Mouse (Mus musculus) thymus, adult 2 months (tissue): Measurements from ENCODE around the gene Pten. TPM values are rescaled to one million over a fixed set of nuclear protein-coding genes. Genes with fewer than 3 reads are reported as not detected.

Experiments used
- DNase-seq: peaks from one replicate; pipeline ENCODE4 v3.0.0; 2021
- H3K27ac ChIP-seq: fragments of 200-500 bp; 2 replicates; pipeline ENCODE4 v1.5.1; 2012; ENCODE audit warnings: low read length, control low read depth; ENCODE audit not compliant: control insufficient read depth, insufficient read depth
- H3K27me3 ChIP-seq: fragments of 200-500 bp; 2 replicates; pipeline ENCODE4 v1.6.1; 2012; ENCODE audit warnings: mild to moderate bottlenecking, low read length, moderate library complexity, mixed read lengths; ENCODE audit not compliant: control insufficient read depth, insufficient read depth
- H3K36me3 ChIP-seq: fragments of 200-500 bp; 2 replicates; pipeline ENCODE4 v1.6.1; 2012; ENCODE audit warnings: mild to moderate bottlenecking, low read length, moderate library complexity; ENCODE audit not compliant: control insufficient read depth, insufficient read depth
- H3K4me1 ChIP-seq: fragments of 200-500 bp; replicated peaks from 2 replicates; pipeline ENCODE4 v1.6.1; 2012; ENCODE audit warnings: low read length; ENCODE audit not compliant: control insufficient read depth, insufficient read depth
- H3K4me3 ChIP-seq: fragments of 200-500 bp; 2 replicates; pipeline ENCODE4 v1.5.1; 2012; ENCODE audit warnings: mild to moderate bottlenecking, low read length, control low read depth, moderate library complexity; ENCODE audit not compliant: control insufficient read depth, insufficient read depth
- CTCF ChIP-seq: fragments of 200-500 bp; IDR thresholded peaks from 2 replicates; pipeline ENCODE4 v1.5.1; 2012; ENCODE audit warnings: mild to moderate bottlenecking, control low read depth, low read length, moderate library complexity, borderline replicate concordance; ENCODE audit not compliant: control insufficient read depth, poor library complexity, insufficient read depth; ENCODE audit errors: extremely low read depth
- POLR2A ChIP-seq: fragments of 200-500 bp; IDR thresholded peaks from 2 replicates; pipeline ENCODE4 v1.6.1; 2012; ENCODE audit warnings: mild to moderate bottlenecking, low read length, control low read depth, moderate library complexity; ENCODE audit not compliant: control insufficient read depth, poor library complexity, insufficient read depth; ENCODE audit errors: extremely low read depth
- WGBS: fragments of 180-500 bp; shearing (Covaris S2); methylation state at CpG from one replicate; pipeline ENCODE4 v1.1.7; 2018; 5-methylcytosine and 5-hydroxymethylcytosine counted together
- polyA plus RNA-seq: library from polyadenylated mRNA; depleted of rRNA; stranded (reverse); fragments of >200 nt; gene quantifications from 2 replicates; pipeline ENCODE4 v1.2.3, GENCODE M21; 2012

Gene Pten
- polyA plus RNA-seq, 1 experiment: 37.0 TPM

DNA sequence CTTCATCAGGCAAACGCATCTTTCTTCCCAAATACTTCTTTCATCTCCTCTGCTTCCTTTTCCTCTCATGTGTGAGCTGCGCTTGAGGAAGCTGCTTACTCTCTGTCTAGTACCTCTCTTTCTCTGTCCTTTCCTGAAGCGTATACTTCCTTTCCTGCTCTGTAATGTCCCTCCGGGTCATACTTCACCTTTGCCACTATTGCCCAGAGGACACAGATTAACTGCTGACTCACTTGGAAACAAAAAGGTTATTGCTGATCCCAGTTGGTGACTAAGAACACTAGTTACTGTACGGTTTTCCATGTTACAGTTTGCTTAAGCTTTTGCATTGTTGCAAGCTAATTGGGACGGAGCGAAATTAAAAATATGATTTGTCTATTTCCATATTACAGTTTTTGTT lies 19.5 kb upstream of the Pten start:
- no peak for DNase-seq
- H3K4me3 ChIP-seq: no peak overlapping the region
- H3K4me1 ChIP-seq: peaks cover 12% of the 10 kb centered on the region
- 64% methylated on average over 7 of the region's 7 CpGs for WGBS
- no peaks in the 10 kb centered on the region for H3K27me3 ChIP-seq
- H3K27ac ChIP-seq: no peak overlapping the region
- no peaks in the 10 kb centered on the region for H3K36me3 ChIP-seq
- TF ChIP-seq POLR2A: no peak
- TF ChIP-seq CTCF: no peak

DNA sequence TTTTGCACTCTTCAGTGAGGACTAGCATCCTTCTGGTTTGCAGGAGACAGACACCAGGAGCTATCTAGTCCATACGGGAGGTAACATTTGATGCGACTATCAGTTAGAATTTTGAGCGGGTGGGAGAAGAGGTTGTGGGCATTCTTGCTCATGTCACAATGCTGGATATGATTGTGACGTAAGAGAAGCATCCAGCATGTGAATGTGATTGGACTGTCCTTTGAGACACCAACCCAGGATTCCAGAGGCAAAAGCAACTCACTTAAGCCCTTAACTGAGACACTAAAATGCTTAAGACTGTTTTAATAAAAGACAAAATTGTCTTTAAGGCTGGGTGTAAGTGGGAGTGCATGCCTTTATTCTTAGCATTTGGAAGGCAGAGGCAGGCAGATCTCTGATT lies 17.6 kb upstream of the Pten start, which contains the start of gene Atad1:
Atad1 (minus strand) TSS at position 101 of the 400 bp plus-strand sequence.
- H3K36me3 ChIP-seq: no peaks in the 10 kb centered on the region
- WGBS: 96% methylated on average over 4 of the region's 4 CpGs
- H3K27me3 ChIP-seq: no peaks in the 10 kb centered on the region
- DNase-seq: no peak
- H3K4me3 ChIP-seq: no peak within 1 kb of the TSS
- H3K27ac ChIP-seq: peak within 1 kb of the TSS; percentile 83
- peaks cover 12% of the 10 kb centered on the region for H3K4me1 ChIP-seq
- TF ChIP-seq CTCF: no peak
- no peak for TF ChIP-seq POLR2A

DNA sequence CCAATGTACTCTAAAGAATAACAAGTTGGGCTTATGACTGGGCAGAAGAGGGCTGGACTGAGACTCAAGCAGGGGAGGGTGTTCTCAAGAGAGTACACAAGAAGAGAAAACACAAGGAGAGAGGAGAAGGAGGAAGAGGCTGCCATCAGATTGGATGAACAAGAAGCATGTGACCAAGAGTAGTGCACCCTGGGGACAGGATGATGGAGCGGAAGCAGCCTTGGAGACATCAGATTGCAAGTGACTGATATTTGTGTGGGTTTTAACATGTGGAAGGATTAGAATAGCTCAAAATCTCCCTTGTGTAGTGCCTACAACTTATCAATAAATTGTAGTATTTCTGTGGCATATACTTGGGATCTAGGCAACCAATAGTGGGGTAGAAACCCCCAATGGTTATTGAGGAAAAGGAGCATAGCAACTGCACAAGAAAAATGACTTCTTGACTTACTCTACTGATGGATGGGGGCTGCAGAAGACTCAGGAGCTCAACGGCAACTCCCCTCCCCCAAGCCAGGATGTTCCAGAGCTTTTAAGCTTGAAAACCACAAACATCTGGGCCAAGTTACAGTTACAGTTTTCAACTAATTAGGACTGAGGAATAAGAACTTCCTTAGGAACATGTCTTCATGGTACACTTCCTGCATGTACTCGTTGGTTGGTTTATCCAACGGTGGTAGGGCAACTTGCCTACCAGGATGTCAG lies 16.5 kb upstream of the Pten start:
- DNase-seq: peak; percentile 65
- TF ChIP-seq CTCF (no peak), POLR2A (no peak)
- WGBS: 9% methylated on average over 4 of the region's 4 CpGs
- Histone ChIP-seq H3K36me3 (no peaks in the 10 kb centered on the region), H3K4me3 (no peak overlapping the region), H3K27ac (peak overlapping the region; percentile 84), H3K4me1 (peaks cover 12% of the 10 kb centered on the region), H3K27me3 (no peaks in the 10 kb centered on the region)

GRCm38 (mm10) chr19:32749425-32749824 lies 7.9 kb upstream of the Pten start:
- peak; percentile 76 for DNase-seq
- peak overlapping the region; percentile 66 for H3K27ac ChIP-seq
- TF ChIP-seq POLR2A (no peak), CTCF (0 out of 2 replicates have a peak, but pooled peaks have one; percentile 33)
- 11% methylated on average over 6 of the region's 6 CpGs for WGBS
- no peaks in the 10 kb centered on the region for H3K36me3 ChIP-seq
- H3K4me3 ChIP-seq: no peak overlapping the region
- H3K4me1 ChIP-seq: peaks cover 2% of the 10 kb centered on the region
- no peaks in the 10 kb centered on the region for H3K27me3 ChIP-seq

- 96% methylated on average over 6 of the region's 6 CpGs for WGBS
- no peaks in the 10 kb centered on the region for H3K27me3 ChIP-seq
- H3K4me3 ChIP-seq: no peak overlapping the region
- peaks cover 9% of the 10 kb centered on the region for H3K4me1 ChIP-seq
- TF ChIP-seq POLR2A: no peak
- TF ChIP-seq CTCF: no peak
- H3K27ac ChIP-seq: no peak overlapping the region
- no peaks in the 10 kb centered on the region for H3K36me3 ChIP-seq
- DNase-seq: no peak
Observed at GRCm38 (mm10) chr19:32752357-32752756, 4.9 kb upstream of the Pten start.

- Histone ChIP-seq H3K4me3 (no peak overlapping the region), H3K27ac (no peak overlapping the region), H3K4me1 (peaks cover 9% of the 10 kb centered on the region), H3K27me3 (no peaks in the 10 kb centered on the region), H3K36me3 (no peaks in the 10 kb centered on the region)
- TF ChIP-seq POLR2A: no peak
- no peak for TF ChIP-seq CTCF
- no peak for DNase-seq
- 96% methylated on average over 3 of the region's 3 CpGs for WGBS
Observed at GRCm38 (mm10) chr19:32753386-32753785, 3.9 kb upstream of the Pten start.
